Mouse (Mus musculus) ovary, postnatal 14 days (tissue): Measurements from ENCODE around the gene Vmn2r106.

Experiments
- DNase-seq: peaks from one replicate; pipeline ENCODE4 v3.0.0; 2022; ENCODE audit warnings: low spot score

Gene Vmn2r106

DNA sequence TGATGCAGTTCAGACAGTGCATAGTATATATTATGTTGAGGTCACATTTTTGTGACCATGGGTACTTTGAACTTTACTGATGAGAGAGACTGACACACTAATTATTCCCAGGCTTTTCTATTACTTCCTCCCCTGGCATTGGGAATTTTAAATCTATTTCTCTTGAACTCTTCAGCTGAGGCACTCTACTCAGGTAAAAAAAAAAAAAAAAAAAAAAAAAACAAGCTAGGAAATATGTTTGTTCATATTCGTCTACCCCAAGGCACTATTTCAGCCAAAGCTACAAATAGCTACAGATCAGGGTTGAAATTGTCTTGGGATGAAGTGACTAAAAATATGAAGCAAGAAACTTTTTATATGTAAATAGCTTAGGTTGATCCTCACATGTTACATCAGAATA is at the start of gene Vmn2r106:
TSS of gene Vmn2r106 (minus strand) at position 101 of the 400 bp plus-strand sequence.
- no peak for DNase-seq

DNA sequence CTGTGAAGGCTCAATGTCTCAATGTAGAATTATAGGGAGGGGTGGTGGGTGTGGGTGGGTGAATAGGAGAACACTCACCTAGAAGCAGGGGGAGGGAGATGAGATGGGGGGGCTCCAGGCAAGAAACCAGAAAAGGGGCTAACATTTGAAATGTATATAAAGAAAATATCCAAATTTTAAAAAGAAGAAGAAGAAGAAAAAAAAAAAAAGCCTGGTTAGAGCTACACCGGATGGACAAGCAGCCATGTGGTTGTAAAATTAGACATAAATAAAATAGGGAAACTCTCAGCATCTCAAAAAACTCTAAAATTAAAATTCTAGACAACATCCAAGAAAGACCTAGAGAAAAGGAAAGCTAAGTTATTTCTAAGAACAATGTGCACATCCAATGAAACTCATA is 20.4 kb upstream of the Vmn2r106 start:
- DNase-seq, result no peak

GRCm38 (mm10) chr17:20286906-20287305 is 1.6 kb upstream of the Vmn2r106 start:
- no peak for DNase-seq

DNA sequence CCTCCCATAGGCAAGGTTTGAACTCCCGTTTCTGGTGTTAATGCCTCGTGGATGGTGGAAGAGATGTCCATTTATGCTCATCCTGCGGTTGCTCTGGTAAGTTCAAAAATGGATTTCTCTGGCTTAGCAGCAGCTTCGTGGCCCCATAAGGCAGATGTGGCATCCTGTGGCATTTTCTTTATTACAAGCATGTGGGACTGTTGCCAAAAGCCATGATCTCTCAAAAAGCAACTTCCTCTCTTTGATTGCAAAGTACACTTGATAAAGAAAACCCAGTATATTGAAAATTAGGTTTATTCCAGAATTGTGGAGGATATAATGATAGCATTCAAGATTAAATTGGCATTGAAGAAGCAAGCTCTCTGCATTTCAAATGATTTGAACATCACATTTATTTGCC is 29.8 kb downstream of the Vmn2r106 start:
- no peak for DNase-seq

DNA sequence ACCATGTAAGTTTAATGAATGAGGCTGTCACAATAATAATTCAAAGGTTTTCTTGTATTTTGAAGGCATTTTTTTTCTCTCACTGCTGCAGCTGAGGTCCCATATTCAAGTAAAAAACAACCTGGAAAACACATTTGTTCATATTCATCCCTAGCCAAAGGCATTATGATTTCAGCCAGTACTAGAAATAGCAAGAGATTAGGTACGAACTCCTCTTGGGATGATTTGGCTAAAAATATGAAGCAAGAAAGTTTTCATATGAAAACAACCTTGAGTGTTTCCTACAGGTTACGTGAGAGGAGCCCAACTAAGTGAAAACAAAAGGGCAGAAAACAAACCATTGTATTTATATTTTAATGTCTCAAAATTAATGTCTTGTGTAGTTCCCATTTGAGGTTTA is 50.4 kb downstream of the Vmn2r106 start, which contains the start of gene Vmn2r105:
TSS of gene Vmn2r105 (minus strand) at position 101 of the 400 bp plus-strand sequence.
- DNase-seq, result no peak
